13 mouse cellular contexts compared by ENCODE assay signal in genomic region chr16:42294056-42294455, GRCm38 (mm10). TPM values are rescaled to one million over a fixed set of nuclear protein-coding genes. Genes with fewer than 3 reads are reported as not detected.
"Had no signal": no experiment of that assay in that cellular context is flagged by ENCODE, and none has a peak within 500 bp of the region (broad histone marks: within the 10 kb centered on the region; RNA-seq: fewer than 3 reads in every experiment).

No protein-coding gene starts in this region.

- H3K4me2 ChIP-seq: limb, embryonic 15.5 days; liver, embryonic 12.5 days; lung, embryonic 15.5 days; midbrain, embryonic 12.5 days; neural tube, embryonic 13.5 days had no signal

- DNase-seq: kidney, postnatal 25 days; lung, postnatal 14 days; right cerebral cortex, adult 18-20 months; right cerebral cortex, postnatal 25 days; thymus, postnatal 36 days had no signal

- ATAC-seq: liver, embryonic 12.5 days; midbrain, embryonic 16.5 days had no signal

- H3K9me3 ChIP-seq: limb, embryonic 15.5 days; liver, embryonic 12.5 days; lung, embryonic 15.5 days; midbrain, embryonic 12.5 days; neural tube, embryonic 13.5 days had no signal

- H3K9ac ChIP-seq: limb, embryonic 15.5 days; liver, embryonic 12.5 days; lung, embryonic 15.5 days; midbrain, embryonic 12.5 days; neural tube, embryonic 13.5 days had no signal

- H3K27ac ChIP-seq: limb, embryonic 15.5 days; liver, embryonic 12.5 days; lung, embryonic 15.5 days; macrophage; midbrain, embryonic 12.5 days; neural tube, embryonic 13.5 days had no signal

- H3K4me1 ChIP-seq: limb, embryonic 15.5 days; liver, embryonic 12.5 days; lung, embryonic 15.5 days; megakaryocyte, embryonic 14.5 days; midbrain, embryonic 12.5 days had no signal

- H3K36me3 ChIP-seq: limb, embryonic 15.5 days; liver, embryonic 12.5 days; lung, embryonic 15.5 days; midbrain, embryonic 12.5 days had no signal

- H3K4me3 ChIP-seq: limb, embryonic 15.5 days; liver, embryonic 12.5 days; lung, embryonic 15.5 days; megakaryocyte, embryonic 14.5 days; midbrain, embryonic 12.5 days; neural tube, embryonic 13.5 days had no signal

- H3K27me3 ChIP-seq: limb, embryonic 15.5 days; liver, embryonic 12.5 days; lung, embryonic 15.5 days; midbrain, embryonic 12.5 days; neural tube, embryonic 13.5 days had no signal

RNA-seq across cellular contexts. Expression of gene Gap43, which starts 46.4 kb away (rescaled TPM):
- polyA plus RNA-seq: macrophage had no signal
